Mouse (Mus musculus) thymus, postnatal 0 days (tissue): ENCODE measurements around the gene Otud4. TPM values are rescaled to one million over a fixed set of nuclear protein-coding genes. Genes with fewer than 3 reads are reported as not detected.
"Not testable (repeated sequence)": the region's sequence is repeated elsewhere in the genome, so short reads cannot be mapped to it uniquely, and the experiment has no call there.

ENCODE experiments used
- DNase-seq: peaks from one replicate; pipeline ENCODE4 v3.0.0-alpha.2; 2015; ENCODE audit warnings: low spot score
- polyA plus RNA-seq: library from polyadenylated mRNA; unstranded; fragments of >200 nt; fragmentation: Nextera tagmentation; extraction: Ambion mirVana; gene quantifications from 2 replicates; pipeline ENCODE4 v1.2.1, GENCODE M21; 2015

Otud4 gene
- polyA plus RNA-seq, 1 experiment from 2014 or later, result 13.8 TPM

DNA sequence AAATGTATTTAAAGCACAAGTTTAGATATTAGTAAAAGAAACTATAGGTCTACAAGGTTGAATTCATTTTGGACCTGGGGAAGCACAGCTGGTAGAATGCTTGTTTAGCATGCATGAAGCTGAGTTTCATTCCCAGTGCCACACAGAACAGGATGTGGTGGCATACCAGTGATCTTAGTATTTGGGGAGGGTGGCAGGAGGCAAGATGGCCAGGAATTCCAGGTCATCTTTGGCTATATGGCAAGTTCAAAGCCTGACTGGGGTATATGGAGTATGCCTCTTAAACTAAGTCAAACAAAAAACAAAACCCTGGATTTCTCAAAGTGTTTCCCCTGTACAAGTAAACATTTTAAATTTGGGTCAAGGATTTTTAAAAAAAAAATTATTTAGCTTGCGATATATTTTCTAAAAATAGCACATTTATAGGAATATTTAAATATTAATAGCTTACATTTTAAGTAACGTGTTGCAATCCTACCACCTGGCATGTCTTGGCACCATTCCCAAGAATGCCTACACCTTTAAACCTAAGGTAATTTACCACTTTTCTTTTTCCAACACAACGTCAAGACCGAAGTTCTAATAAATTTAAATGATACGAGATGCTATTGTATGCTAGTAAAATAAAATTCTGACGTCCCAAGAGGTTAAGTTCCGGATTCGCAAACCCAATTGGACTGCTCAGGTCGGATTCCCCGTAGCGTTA, 1.3 kb upstream of the Otud4 start:
- DNase-seq, result peak; percentile 4

DNA sequence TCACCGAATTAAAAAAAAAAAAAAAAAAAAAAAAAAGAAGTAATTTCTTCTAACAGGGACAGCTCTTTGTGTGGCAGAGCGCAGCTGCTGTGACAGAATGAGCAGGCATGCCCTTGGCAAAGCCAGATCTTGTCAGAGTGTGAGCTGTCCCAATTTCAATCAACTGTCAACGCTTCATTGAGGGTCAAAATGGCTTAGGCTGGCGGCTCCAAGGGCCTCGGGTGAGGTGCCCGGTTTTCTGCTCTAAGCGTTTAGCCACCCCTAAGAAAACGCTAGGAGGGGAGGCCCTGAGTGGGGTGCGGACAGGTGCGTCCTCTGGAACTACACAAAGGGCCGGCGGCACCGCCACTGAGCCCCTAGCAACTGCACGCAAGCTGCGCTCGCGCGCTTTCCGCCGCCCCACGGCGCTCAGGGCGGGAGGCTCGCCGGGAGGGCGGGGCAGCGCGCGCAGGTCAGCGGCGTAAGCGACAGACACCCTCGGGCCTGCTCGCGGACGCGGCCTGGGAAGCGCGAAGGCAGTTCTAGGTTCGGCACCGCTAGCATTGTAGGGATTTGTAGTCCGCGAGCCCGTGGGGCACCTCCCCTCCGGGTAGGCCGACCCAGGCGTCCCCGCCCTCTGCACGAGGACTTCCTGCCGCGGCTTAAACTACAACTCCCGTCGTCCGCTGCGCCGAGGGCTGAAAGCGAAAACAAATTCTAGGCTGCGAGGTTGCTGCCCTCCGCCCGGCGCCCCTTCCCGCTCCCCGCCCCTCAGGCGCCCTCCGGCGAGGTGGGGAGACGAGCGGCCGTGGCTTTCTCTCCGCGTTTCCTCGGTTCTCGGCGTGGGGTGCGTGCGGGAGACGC, 490 bp upstream of the Otud4 start:
- peak; percentile 98 for DNase-seq

- no peak for DNase-seq
Measured at GRCm38 (mm10) chr8:79641119-79641518, 1.7 kb downstream of the Otud4 start.

DNA sequence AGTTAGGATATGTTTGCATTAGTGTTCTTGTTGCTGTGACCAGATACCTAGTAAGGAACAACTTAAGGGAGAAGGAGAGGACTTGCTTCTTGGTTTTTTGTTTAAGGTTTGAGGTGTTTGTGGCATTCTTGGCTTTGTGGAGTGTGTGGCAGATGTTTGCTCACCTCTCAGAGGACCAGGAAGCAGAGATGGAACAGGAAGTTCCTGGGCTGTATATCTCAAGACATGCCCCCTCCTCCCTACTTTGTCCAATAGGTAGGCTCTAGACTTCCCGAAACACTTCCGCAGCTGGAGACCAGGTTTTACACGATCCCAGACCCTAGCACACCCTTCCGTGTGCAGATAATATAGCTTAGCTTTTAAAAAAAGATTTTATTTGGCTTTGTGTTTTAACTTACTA, 10.2 kb downstream of the Otud4 start:
- no peak for DNase-seq

GRCm38 (mm10) chr8:79650158-79650814, 10.9 kb downstream of the Otud4 start:
- peak; percentile 58 for DNase-seq

DNA sequence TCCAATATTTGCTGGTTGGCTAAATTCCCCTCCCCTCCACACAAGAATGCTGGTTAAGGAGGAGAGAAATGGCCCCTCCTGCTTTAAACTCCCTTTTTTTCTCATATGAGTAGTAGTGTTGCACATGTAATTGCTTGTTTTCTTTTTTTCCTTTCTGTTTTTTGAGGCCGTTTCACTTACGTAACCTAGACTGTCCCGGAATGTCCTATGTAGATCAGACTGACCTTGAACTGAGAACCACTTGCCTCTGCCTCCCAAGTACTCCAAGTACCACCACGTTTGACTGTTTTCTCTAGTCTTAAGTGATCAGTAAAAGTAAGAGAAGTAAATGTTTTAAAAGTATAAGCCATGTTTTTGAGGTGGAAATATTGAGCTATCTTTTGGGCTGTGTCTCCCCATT, 14.3 kb downstream of the Otud4 start:
- no peak for DNase-seq

DNA sequence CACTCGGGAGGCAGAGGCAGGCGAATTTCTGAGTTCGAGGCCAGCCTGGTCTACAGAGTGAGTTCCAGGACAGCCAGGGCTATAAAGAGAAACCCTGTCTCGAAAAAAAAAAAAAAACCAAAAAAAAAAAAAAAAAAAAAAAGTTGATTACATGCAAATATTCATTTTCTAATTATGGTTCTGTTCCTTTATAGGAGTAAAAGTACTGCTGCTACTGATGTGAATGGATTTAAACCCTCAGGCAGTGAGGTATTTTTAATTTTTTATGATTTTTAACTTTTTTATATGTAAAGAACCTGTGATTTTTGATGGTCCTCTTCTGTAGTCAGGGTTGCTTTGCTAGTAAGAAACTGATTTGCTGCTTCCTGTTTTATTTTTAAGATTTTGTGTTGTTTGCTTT, 19.3 kb downstream of the Otud4 start:
- DNase-seq, result not testable (repeated sequence)

- no peak for DNase-seq
Measured at GRCm38 (mm10) chr8:79676461-79676860, 37.0 kb downstream of the Otud4 start.

DNA sequence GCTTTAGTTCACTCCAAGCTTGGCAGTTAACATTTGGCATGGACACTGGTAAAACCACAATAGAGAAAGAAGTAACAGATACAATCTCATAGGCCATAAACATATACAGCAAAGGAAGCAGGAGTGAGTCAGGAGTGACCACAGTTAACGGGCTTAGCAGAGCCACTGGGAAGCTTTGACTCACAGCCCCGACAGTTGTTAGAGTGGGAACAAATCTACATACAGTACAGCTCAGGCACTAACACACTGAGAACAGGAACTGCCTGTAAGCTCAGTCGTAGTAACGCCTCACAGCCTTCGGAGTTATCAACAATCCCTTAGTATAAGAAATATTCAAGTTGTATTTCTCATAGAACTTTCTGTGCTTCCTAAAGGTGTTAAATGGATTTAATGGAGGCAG, 39.6 kb downstream of the Otud4 start:
- no peak for DNase-seq

GRCm38 (mm10) chr8:79680083-79680482, 40.7 kb downstream of the Otud4 start:
- not testable (repeated sequence) for DNase-seq

DNA sequence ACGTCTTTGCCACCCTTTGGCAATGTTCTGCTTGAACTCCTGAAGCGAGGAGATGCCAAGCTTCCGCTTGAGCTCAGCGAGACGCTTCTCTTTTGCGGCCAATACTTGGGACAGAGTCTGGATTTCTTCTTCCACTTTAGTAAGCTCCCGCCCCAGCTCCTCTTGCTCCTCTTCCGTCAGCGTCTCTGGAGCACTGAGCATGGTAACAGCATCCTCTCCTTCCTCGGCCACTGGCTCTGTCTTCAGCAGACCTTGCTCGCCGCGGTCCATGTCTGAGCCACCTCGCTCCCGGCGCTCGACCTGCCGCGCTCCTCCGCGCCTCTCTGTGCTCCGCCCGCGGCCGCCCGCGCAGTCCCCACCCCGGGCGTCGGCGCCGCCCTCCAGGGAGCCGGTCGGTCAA, 41.1 kb downstream of the Otud4 start:
- peak; percentile 9 for DNase-seq

DNA sequence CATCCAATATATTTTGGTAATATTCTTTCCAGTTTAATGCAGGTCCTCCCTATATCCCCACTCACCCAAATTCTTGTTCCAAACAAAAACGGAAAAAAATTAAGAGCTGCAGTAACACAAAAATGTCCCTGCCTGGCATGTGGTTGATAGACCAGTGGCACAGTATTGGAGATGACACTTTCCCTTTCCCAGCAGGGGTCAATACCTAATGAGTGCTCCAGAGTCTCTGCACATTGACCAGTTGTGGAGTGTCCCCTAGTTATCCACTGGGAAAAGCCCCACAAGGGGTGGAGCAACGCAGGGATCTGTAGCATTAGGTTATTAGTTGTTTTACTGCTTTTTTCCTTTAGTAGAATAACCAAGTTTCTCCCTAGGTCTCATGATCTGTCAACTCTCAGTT, 41.5 kb downstream of the Otud4 start:
- DNase-seq, result no peak

- not testable (repeated sequence) for DNase-seq
Measured at GRCm38 (mm10) chr8:79685927-79686326, 46.5 kb downstream of the Otud4 start.

- DNase-seq, result no peak
Measured at GRCm38 (mm10) chr8:79692531-79692930, 53.1 kb downstream of the Otud4 start.

DNA sequence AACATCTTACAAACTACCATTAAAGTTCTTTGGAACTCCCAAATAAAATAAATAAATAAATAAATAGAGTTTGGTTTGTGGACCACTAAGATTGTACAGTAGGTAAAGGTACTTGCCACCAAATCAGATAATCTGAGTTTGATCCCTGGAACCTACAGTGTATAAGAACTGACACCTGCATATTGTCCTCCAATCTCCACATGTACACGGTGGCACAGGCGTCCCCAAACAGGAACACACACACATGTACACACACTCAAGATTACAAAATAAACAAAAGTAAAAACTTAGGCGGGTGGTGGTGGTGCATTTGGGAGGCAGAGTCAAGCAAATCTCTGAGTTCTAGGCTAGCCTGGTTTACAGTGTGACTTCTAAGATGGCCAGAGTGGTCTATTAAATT, 67.3 kb downstream of the Otud4 start:
- no peak for DNase-seq

- DNase-seq, result peak; percentile 100
Measured at GRCm38 (mm10) chr8:79711064-79711961, 71.9 kb downstream of the Otud4 start, which contains the start of the genes Abce1 and Anapc10. Gene Abce1 (minus strand): TSS chr8:79711740. Gene Anapc10 (plus strand): TSS chr8:79711820.

GRCm38 (mm10) chr8:79712676-79713075, 73.3 kb downstream of the Otud4 start:
- no peak for DNase-seq

GRCm38 (mm10) chr8:79721537-79721936, 82.1 kb downstream of the Otud4 start:
- DNase-seq, result no peak

DNA sequence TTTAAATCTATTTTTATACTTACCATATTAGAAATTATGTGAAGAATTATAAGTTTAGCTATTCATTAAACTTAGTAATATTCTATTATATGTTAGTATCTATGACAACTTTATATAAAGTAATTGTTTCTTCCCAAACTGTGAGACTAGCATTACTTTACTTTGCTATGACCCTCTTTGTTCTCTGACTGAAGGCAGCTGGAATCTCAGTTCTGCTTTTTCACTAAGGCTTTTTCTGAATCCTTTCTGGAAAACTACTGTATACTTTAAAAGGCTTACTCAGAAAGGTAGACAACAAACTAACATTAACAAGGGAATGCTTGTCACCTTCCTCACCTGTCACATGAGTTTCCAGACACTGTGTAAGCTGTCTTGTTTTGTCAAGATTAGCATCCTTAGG, 83.9 kb downstream of the Otud4 start:
- no peak for DNase-seq

DNA sequence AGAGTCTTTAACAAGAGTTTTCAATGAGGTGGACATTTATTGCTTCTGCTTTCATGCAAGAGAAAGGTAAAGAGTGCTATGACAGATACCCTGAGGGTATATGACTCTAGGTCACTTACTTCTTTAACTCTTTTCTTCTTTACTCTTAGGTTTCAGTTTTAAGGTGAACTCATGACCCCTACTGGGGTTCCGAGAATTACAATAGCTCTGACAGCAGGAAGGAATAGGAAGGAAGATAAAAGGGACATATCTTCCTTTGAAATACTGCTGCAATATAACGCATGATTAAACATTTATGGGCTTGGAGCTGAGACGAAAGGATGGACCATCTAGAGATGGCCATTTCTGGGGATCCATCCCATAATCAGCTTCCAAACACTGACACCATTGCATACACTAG, 85.2 kb downstream of the Otud4 start:
- DNase-seq, result no peak
